8 mouse cellular contexts compared by ENCODE assay signal in genomic region chr3:51788591-51789339, GRCm38 (mm10).
DNase-seq lines count a peak whose midpoint lies in the region; ATAC-seq and TF ChIP-seq lines count a peak whose summit lies in the region.

No protein-coding gene starts in this region.

- H3K4me1 ChIP-seq in MEL (ENCODE audit: control insufficient read depth in 1 of 2, insufficient read depth in 2 of 2, low read length in 2 of 2): peaks cover 0 to 6% of the 10 kb centered on the region in 2 experiments; a peak in 1 of 4 replicates
- H3K4me1 ChIP-seq in hindbrain, embryonic 11.5 days (replicated peaks; ENCODE audit: control insufficient read depth, insufficient read depth, low read length): peaks cover 20% of the 10 kb centered on the region
- peaks cover 12% of the 10 kb centered on the region; the same call in 1 of the 2 replicates for H3K4me1 ChIP-seq in lung, postnatal 0 days (ENCODE audit: insufficient read depth, low read depth, low read length)
- H3K4me1 ChIP-seq in olfactory bulb, adult 2 months (ENCODE audit: control insufficient read depth, insufficient read depth, low read length): peaks cover 26% of the 10 kb centered on the region

- under 1% methylated on average over 17 of the region's 17 CpGs for WGBS in hindbrain, embryonic 11.5 days
- 4% methylated on average over 17 of the region's 17 CpGs for WGBS in lung, postnatal 0 days
- 2% methylated on average over 17 of the region's 17 CpGs for WGBS in olfactory bulb, adult 2 months

- H3K4me2 ChIP-seq in hindbrain, embryonic 11.5 days (replicated peaks; ENCODE audit: low read depth, low read length): peak overlapping the region; percentile 33
- H3K4me2 ChIP-seq in lung, postnatal 0 days (replicated peaks; ENCODE audit: low read depth, low read length): peak overlapping the region; percentile 48

- no peaks in the 10 kb centered on the region for H3K9me3 ChIP-seq in MEL (replicated peaks; ENCODE audit: insufficient read depth, low read length)
- H3K9me3 ChIP-seq in hindbrain, embryonic 11.5 days (ENCODE audit: control insufficient read depth, low read length): no peaks in the 10 kb centered on the region
- no peaks in the 10 kb centered on the region for H3K9me3 ChIP-seq in lung, postnatal 0 days (ENCODE audit: low read length)

- no peak overlapping the region for H3K27ac ChIP-seq in MEL (ENCODE audit: control insufficient read depth, low read depth, low read length)
- peak overlapping the region; percentile 94 for H3K27ac ChIP-seq in hindbrain, embryonic 11.5 days (ENCODE audit: low read depth, low read length)
- peak overlapping the region; percentile 78 for H3K27ac ChIP-seq in lung, postnatal 0 days (ENCODE audit: low read length)
- H3K27ac ChIP-seq in olfactory bulb, adult 2 months (ENCODE audit: insufficient read depth, low read depth, low read length): peak overlapping the region; percentile 95

- 0 out of 4 replicates have a peak, but pooled peaks of 1 of the 2 experiments have one; percentile 11 for TF ChIP-seq EP300 in MEL (IDR thresholded peaks at IDR 0.05; ENCODE audit: low read depth in 1 of 2, low read length in 2 of 2)
- TF ChIP-seq EP300 in lung, postnatal 0 days (IDR thresholded peaks at IDR 0.05): peak; percentile 40

- H3K9ac ChIP-seq in MEL (ENCODE audit: control insufficient read depth, low read depth, low read length, poor library complexity, severe bottlenecking): no peak overlapping the region
- H3K9ac ChIP-seq in hindbrain, embryonic 11.5 days (ENCODE audit: low read depth, low read length): peak overlapping the region; percentile 49
- peak overlapping the region; percentile 36; the same call in 1 of the 2 replicates for H3K9ac ChIP-seq in lung, postnatal 0 days (replicated peaks; ENCODE audit: low read depth)

- peak; percentile 53 for DNase-seq in MEL (ENCODE audit: low read depth, low spot score)
- DNase-seq in cerebellum, postnatal 10 days: peak; percentile 83
- DNase-seq in frontal cortex, postnatal 10 days (ENCODE audit: low spot score in 2 of 2): peak; percentile 42 to 57
- peak; percentile 96 for DNase-seq in hindbrain, embryonic 11.5 days (ENCODE audit: low spot score)
- DNase-seq in layer of hippocampus, postnatal 36 days: peak; percentile 54
- peak; percentile 91 for DNase-seq in lung, postnatal 0 days (ENCODE audit: low spot score)
- DNase-seq in thymus, postnatal 25 days: peak; percentile 33

- H3K36me3 ChIP-seq in MEL (ENCODE audit: control insufficient read depth in 1 of 2, insufficient read depth in 2 of 2, low read length in 2 of 2): peaks cover 0 to 2% of the 10 kb centered on the region in 2 experiments; a peak in 1 of 4 replicates
- no peaks in the 10 kb centered on the region for H3K36me3 ChIP-seq in hindbrain, embryonic 11.5 days (ENCODE audit: control insufficient read depth, insufficient read depth, low read length)
- no peaks in the 10 kb centered on the region for H3K36me3 ChIP-seq in lung, postnatal 0 days (ENCODE audit: insufficient read depth, low read length)

- no peak for TF ChIP-seq RAD21 in MEL (IDR thresholded peaks at IDR 0.05; ENCODE audit: low read depth, low read length)

- no peaks in the 10 kb centered on the region for H3K27me3 ChIP-seq in MEL (ENCODE audit: control insufficient read depth in 1 of 2, insufficient read depth in 2 of 2, low read length in 2 of 2)
- H3K27me3 ChIP-seq in hindbrain, embryonic 11.5 days (ENCODE audit: control insufficient read depth, insufficient read depth, low read length): no peaks in the 10 kb centered on the region
- H3K27me3 ChIP-seq in lung, postnatal 0 days (replicated peaks; ENCODE audit: insufficient read depth, low read length): no peaks in the 10 kb centered on the region

- H3K4me3 ChIP-seq in MEL (ENCODE audit: control insufficient read depth in 1 of 2, insufficient read depth in 1 of 2, low read depth in 2 of 2, low read length in 2 of 2): no peak overlapping the region
- 0 out of 2 replicates have a peak overlapping the region, but pooled peaks have one; percentile 4 for H3K4me3 ChIP-seq in hindbrain, embryonic 11.5 days (ENCODE audit: low read depth, low read length)
- H3K4me3 ChIP-seq in lung, postnatal 0 days (ENCODE audit: low read depth, low read length): peak overlapping the region; percentile 30
- peak overlapping the region; percentile 45 for H3K4me3 ChIP-seq in olfactory bulb, adult 2 months (ENCODE audit: insufficient read depth, low read depth, low read length)

- no peaks in the 10 kb centered on the region for H3K79me2 ChIP-seq in MEL (ENCODE audit: control insufficient read depth, insufficient read depth, low read length, poor library complexity)

- no peak for TF ChIP-seq CTCF in MEL (IDR thresholded peaks at IDR 0.05 in 2 of 3, conservative IDR thresholded peaks at IDR 0.05 in 1 of 3; ENCODE audit: control insufficient read depth in 1 of 3, insufficient read depth in 1 of 3, low read depth in 2 of 3, low read length in 3 of 3, poor library complexity in 1 of 3, severe bottlenecking in 1 of 3)
- peak; percentile 22; the same call in 1 of the 2 replicates for TF ChIP-seq CTCF in lung, postnatal 0 days (IDR thresholded peaks at IDR 0.05)
- TF ChIP-seq CTCF in olfactory bulb, adult 2 months (IDR thresholded peaks at IDR 0.05; ENCODE audit: insufficient read depth, low read depth, low read length): no peak

- TF ChIP-seq POLR2A in MEL (IDR thresholded peaks at IDR 0.05; ENCODE audit: control insufficient read depth in 1 of 2, insufficient read depth in 1 of 2, low read depth in 1 of 2, low read length in 2 of 2, poor library complexity in 1 of 2): no peak
- peak; percentile 63 for TF ChIP-seq POLR2A in olfactory bulb, adult 2 months (IDR thresholded peaks at IDR 0.05; ENCODE audit: insufficient read depth, low read depth, low read length)

- peak; percentile 97 for ATAC-seq in hindbrain, embryonic 11.5 days (ENCODE audit: low FRiP score)
- ATAC-seq in lung, postnatal 0 days: peak; percentile 91

TF ChIP-seq in MEL, 35 proteins besides CTCF, POLR2A, EP300 and RAD21:
- TF ChIP-seq ETS1 (IDR thresholded peaks at IDR 0.05; ENCODE audit: low read depth, low read length): 0 out of 2 replicates have a peak, but pooled peaks have one; percentile 16
- TF ChIP-seq GATA1 (IDR thresholded peaks at IDR 0.05; ENCODE audit: low read depth, low read length): 0 out of 2 replicates have a peak, but pooled peaks have one; percentile 29
- no peak for TF ChIP-seq USF2 (IDR thresholded peaks at IDR 0.05; ENCODE audit: borderline replicate concordance in 1 of 2, insufficient read depth in 1 of 2, low read depth in 1 of 2, low read length in 2 of 2)
- no peak for TF ChIP-seq NRF1 (IDR thresholded peaks at IDR 0.05; ENCODE audit: insufficient read depth, low read depth, low read length, poor library complexity, severe bottlenecking)
- TF ChIP-seq SMC3 (IDR thresholded peaks at IDR 0.05; ENCODE audit: low read depth, low read length): 0 out of 2 replicates have a peak, but pooled peaks have one; percentile 9
- TF ChIP-seq ZKSCAN1 (IDR thresholded peaks at IDR 0.05; ENCODE audit: low read depth, low read length): no peak

Comparison
In these comparisons a context has a peak if more than half of its experiments do, and no peak if none do; other contexts are left out.
1. DNase-seq: peak in every context shown above with its lines; median percentile 96 in hindbrain, embryonic 11.5 days; 91 in lung, postnatal 0 days; 83 in cerebellum, postnatal 10 days; 54 in layer of hippocampus, postnatal 36 days; 53 in MEL; 50 in frontal cortex, postnatal 10 days; 33 in thymus, postnatal 25 days.
2. H3K4me3 ChIP-seq: peak in hindbrain, embryonic 11.5 days (single experiment), lung, postnatal 0 days (single experiment) and olfactory bulb, adult 2 months (single experiment); none in MEL (0 of 2).